Mouse (Mus musculus): ENCODE results near the gene Lin28b.

Lin28b gene

GRCm38 (mm10) chr10:45458074-45458473 lies 28.1 kb downstream of the Lin28b start:
- H3K4me1 ChIP-seq (replicated peaks; ENCODE audit: low read depth, low read length) = peaks cover 4% of the 10 kb centered on the region; the same call in 1 of the 2 replicates
- TF ChIP-seq CTCF (conservative IDR thresholded peaks at IDR 0.05; ENCODE audit: low read length) (no peak), POU5F1 (IDR thresholded peaks at IDR 0.05; ENCODE audit: borderline replicate concordance, low read length) (no peak), NANOG (IDR thresholded peaks at IDR 0.05; ENCODE audit: borderline replicate concordance, low read length) (no peak)
- no peaks in the 10 kb centered on the region for H3K36me3 ChIP-seq (ENCODE audit: insufficient read depth, low read length)
- H3K9me3 ChIP-seq (ENCODE audit: low read length) = no peaks in the 10 kb centered on the region
- H3K27me3 ChIP-seq (ENCODE audit: insufficient read depth, low read length) = no peaks in the 10 kb centered on the region
- no peak overlapping the region for H3K4me3 ChIP-seq (replicated peaks; ENCODE audit: low read length)

- Histone ChIP-seq H3K27me3 (ENCODE audit: insufficient read depth, low read length) (no peaks in the 10 kb centered on the region), H3K4me3 (replicated peaks; ENCODE audit: low read length) (peak overlapping the region; percentile 46), H3K9me3 (ENCODE audit: low read length) (no peaks in the 10 kb centered on the region), H3K4me1 (replicated peaks; ENCODE audit: low read depth, low read length) (peaks cover 47% of the 10 kb centered on the region), H3K36me3 (ENCODE audit: insufficient read depth, low read length) (no peaks in the 10 kb centered on the region)
- no peak for TF ChIP-seq POU5F1 (IDR thresholded peaks at IDR 0.05; ENCODE audit: borderline replicate concordance, low read length)
- no peak for TF ChIP-seq CTCF (conservative IDR thresholded peaks at IDR 0.05; ENCODE audit: low read length)
- no peak for TF ChIP-seq NANOG (IDR thresholded peaks at IDR 0.05; ENCODE audit: borderline replicate concordance, low read length)
These were observed 39.6 kb downstream of the Lin28b start for GRCm38 (mm10) chr10:45446625-45447024.

GRCm38 (mm10) chr10:45446215-45446614 lies 40.0 kb downstream of the Lin28b start:
- Histone ChIP-seq H3K36me3 (ENCODE audit: insufficient read depth, low read length) (no peaks in the 10 kb centered on the region), H3K4me1 (replicated peaks; ENCODE audit: low read depth, low read length) (peaks cover 50% of the 10 kb centered on the region), H3K27me3 (ENCODE audit: insufficient read depth, low read length) (no peaks in the 10 kb centered on the region), H3K4me3 (replicated peaks; ENCODE audit: low read length) (peak overlapping the region; percentile 46), H3K9me3 (ENCODE audit: low read length) (no peaks in the 10 kb centered on the region)
- TF ChIP-seq CTCF (conservative IDR thresholded peaks at IDR 0.05; ENCODE audit: low read length) (no peak), POU5F1 (IDR thresholded peaks at IDR 0.05; ENCODE audit: borderline replicate concordance, low read length) (no peak), NANOG (IDR thresholded peaks at IDR 0.05; ENCODE audit: borderline replicate concordance, low read length) (no peak)

GRCm38 (mm10) chr10:45422372-45422771 lies 63.8 kb downstream of the Lin28b start:
- Histone ChIP-seq H3K27me3 (ENCODE audit: insufficient read depth, low read length) (no peaks in the 10 kb centered on the region), H3K4me3 (replicated peaks; ENCODE audit: low read length) (no peak overlapping the region), H3K9me3 (ENCODE audit: low read length) (no peaks in the 10 kb centered on the region), H3K4me1 (replicated peaks; ENCODE audit: low read depth, low read length) (peaks cover 10% of the 10 kb centered on the region), H3K36me3 (ENCODE audit: insufficient read depth, low read length) (no peaks in the 10 kb centered on the region)
- TF ChIP-seq NANOG (IDR thresholded peaks at IDR 0.05; ENCODE audit: borderline replicate concordance, low read length) (no peak), POU5F1 (IDR thresholded peaks at IDR 0.05; ENCODE audit: borderline replicate concordance, low read length) (no peak), CTCF (conservative IDR thresholded peaks at IDR 0.05; ENCODE audit: low read length) (no peak)

GRCm38 (mm10) chr10:45412144-45412543 lies 74.1 kb downstream of the Lin28b start:
- no peaks in the 10 kb centered on the region for H3K27me3 ChIP-seq (ENCODE audit: insufficient read depth, low read length)
- no peaks in the 10 kb centered on the region for H3K4me1 ChIP-seq (replicated peaks; ENCODE audit: low read depth, low read length)
- H3K4me3 ChIP-seq (replicated peaks; ENCODE audit: low read length) = no peak overlapping the region
- no peaks in the 10 kb centered on the region for H3K9me3 ChIP-seq (ENCODE audit: low read length)
- TF ChIP-seq POU5F1 (IDR thresholded peaks at IDR 0.05; ENCODE audit: borderline replicate concordance, low read length) (no peak), CTCF (conservative IDR thresholded peaks at IDR 0.05; ENCODE audit: low read length) (no peak), NANOG (IDR thresholded peaks at IDR 0.05; ENCODE audit: borderline replicate concordance, low read length) (no peak)
- no peaks in the 10 kb centered on the region for H3K36me3 ChIP-seq (ENCODE audit: insufficient read depth, low read length)

DNA sequence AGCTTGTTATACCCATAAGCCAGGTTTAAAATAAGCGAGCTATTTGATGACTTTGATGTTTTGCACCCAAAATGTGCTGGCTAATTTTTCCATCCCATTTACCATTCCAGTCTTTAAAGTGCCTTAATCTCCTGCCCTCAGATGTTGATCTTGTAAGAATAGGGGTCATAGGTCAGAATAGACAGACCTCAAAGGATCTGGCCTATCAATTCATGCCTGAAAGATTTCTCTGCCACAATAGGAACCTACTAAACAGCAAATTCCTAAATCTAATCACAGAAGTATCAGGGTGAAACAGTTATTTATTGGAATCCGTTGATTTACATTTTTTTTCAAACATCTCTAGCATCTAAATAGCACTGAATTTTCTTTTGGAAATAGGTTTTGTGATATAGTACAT lies 74.5 kb downstream of the Lin28b start:
- Histone ChIP-seq H3K4me1 (replicated peaks; ENCODE audit: low read depth, low read length) (no peaks in the 10 kb centered on the region), H3K4me3 (replicated peaks; ENCODE audit: low read length) (no peak overlapping the region), H3K27me3 (ENCODE audit: insufficient read depth, low read length) (no peaks in the 10 kb centered on the region), H3K36me3 (ENCODE audit: insufficient read depth, low read length) (no peaks in the 10 kb centered on the region), H3K9me3 (ENCODE audit: low read length) (no peaks in the 10 kb centered on the region)
- no peak for TF ChIP-seq CTCF (conservative IDR thresholded peaks at IDR 0.05; ENCODE audit: low read length)
- no peak for TF ChIP-seq POU5F1 (IDR thresholded peaks at IDR 0.05; ENCODE audit: borderline replicate concordance, low read length)
- no peak for TF ChIP-seq NANOG (IDR thresholded peaks at IDR 0.05; ENCODE audit: borderline replicate concordance, low read length)

GRCm38 (mm10) chr10:45410624-45411341 lies 75.4 kb downstream of the Lin28b start:
- H3K9me3 ChIP-seq (ENCODE audit: low read length) = no peaks in the 10 kb centered on the region
- no peaks in the 10 kb centered on the region for H3K4me1 ChIP-seq (replicated peaks; ENCODE audit: low read depth, low read length)
- H3K4me3 ChIP-seq (replicated peaks; ENCODE audit: low read length) = no peak overlapping the region
- H3K27me3 ChIP-seq (ENCODE audit: insufficient read depth, low read length) = no peaks in the 10 kb centered on the region
- peak; percentile 31; the same call in 1 of the 2 replicates for TF ChIP-seq NANOG (IDR thresholded peaks at IDR 0.05; ENCODE audit: borderline replicate concordance, low read length)
- TF ChIP-seq CTCF (conservative IDR thresholded peaks at IDR 0.05; ENCODE audit: low read length) = no peak
- no peaks in the 10 kb centered on the region for H3K36me3 ChIP-seq (ENCODE audit: insufficient read depth, low read length)

DNA sequence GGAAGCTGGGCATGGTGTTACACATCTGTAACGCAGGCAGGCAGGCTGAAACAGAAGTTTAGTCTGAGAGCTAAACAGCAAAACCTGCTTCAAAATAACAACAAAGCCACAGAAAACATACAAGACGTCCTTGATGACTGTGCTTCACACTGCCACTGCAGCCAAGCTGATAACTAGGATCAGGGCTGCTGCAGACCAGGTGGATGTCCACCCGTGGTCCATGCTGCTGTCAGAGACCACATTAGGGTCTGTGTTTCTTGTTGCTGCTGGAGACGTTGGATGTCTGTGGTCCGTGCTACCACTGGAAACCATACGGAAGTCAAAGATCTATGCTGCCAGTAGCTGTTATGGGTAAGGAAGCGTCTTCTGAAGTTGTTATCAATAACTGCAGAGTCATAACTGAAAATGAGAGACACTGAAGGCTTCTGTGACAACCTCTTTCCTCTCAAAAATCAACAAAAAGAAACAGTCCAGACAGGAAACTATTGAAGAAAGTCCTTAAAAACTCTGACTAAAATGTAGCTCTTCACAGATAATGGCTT lies 86.4 kb downstream of the Lin28b start:
- Histone ChIP-seq H3K36me3 (ENCODE audit: insufficient read depth, low read length) (no peaks in the 10 kb centered on the region), H3K4me1 (replicated peaks; ENCODE audit: low read depth, low read length) (no peaks in the 10 kb centered on the region), H3K27me3 (ENCODE audit: insufficient read depth, low read length) (no peaks in the 10 kb centered on the region), H3K4me3 (replicated peaks; ENCODE audit: low read length) (no peak overlapping the region), H3K9me3 (ENCODE audit: low read length) (no peaks in the 10 kb centered on the region)
- TF ChIP-seq NANOG (IDR thresholded peaks at IDR 0.05; ENCODE audit: borderline replicate concordance, low read length) (no peak), POU5F1 (IDR thresholded peaks at IDR 0.05; ENCODE audit: borderline replicate concordance, low read length) (no peak), CTCF (conservative IDR thresholded peaks at IDR 0.05; ENCODE audit: low read length) (no peak)
